Mouse (Mus musculus): ENCODE measurements around the gene Cdk2. TPM values are rescaled to one million over a fixed set of nuclear protein-coding genes. Genes with fewer than 3 reads are reported as not detected.
A peak's percentile ranks its signal among the peaks of the same experiment; 100 is the strongest.

Gene Cdk2
- polyA plus RNA-seq, 1 experiment, result 60.6 TPM

GRCm38 (mm10) chr10:128697072-128697725 is 7.6 kb downstream of the Cdk2 start:
- Histone ChIP-seq H3K4me1 (ENCODE audit: control insufficient read depth, insufficient read depth, low read length) (peaks cover 2% of the 10 kb centered on the region), H3K4me3 (replicated peaks; ENCODE audit: control insufficient read depth, low read depth, low read length) (no peak overlapping the region), H3K27ac (ENCODE audit: control insufficient read depth, insufficient read depth, low read depth, low read length, poor library complexity) (peak overlapping the region; percentile 78)
- no peak for TF ChIP-seq POLR2A (IDR thresholded peaks at IDR 0.05; ENCODE audit: borderline replicate concordance, control insufficient read depth, low read depth, low read length)
- TF ChIP-seq CTCF (IDR thresholded peaks at IDR 0.05; ENCODE audit: control insufficient read depth, insufficient read depth, low read length), result no peak
- WGBS, result 78% methylated on average over 6 of the region's 6 CpGs

- Histone ChIP-seq H3K4me3 (replicated peaks; ENCODE audit: control insufficient read depth, low read depth, low read length) (peak within 1 kb of the TSS; percentile 94), H3K4me1 (ENCODE audit: control insufficient read depth, insufficient read depth, low read length) (peaks cover 2% of the 10 kb centered on the region), H3K27ac (ENCODE audit: control insufficient read depth, insufficient read depth, low read depth, low read length, poor library complexity) (peak within 1 kb of the TSS; percentile 96)
- TF ChIP-seq CTCF (IDR thresholded peaks at IDR 0.05; ENCODE audit: control insufficient read depth, insufficient read depth, low read length), result no peak
- TF ChIP-seq POLR2A (IDR thresholded peaks at IDR 0.05; ENCODE audit: borderline replicate concordance, control insufficient read depth, low read depth, low read length), result peak; percentile 95
- WGBS, result 2% methylated on average over 39 of the region's 40 CpGs
Measured at GRCm38 (mm10) chr10:128695992-128696807, 8.6 kb downstream of the Cdk2 start, which contains the start of gene Rab5b. Rab5b (minus strand) TSS chr10:128696264.

DNA sequence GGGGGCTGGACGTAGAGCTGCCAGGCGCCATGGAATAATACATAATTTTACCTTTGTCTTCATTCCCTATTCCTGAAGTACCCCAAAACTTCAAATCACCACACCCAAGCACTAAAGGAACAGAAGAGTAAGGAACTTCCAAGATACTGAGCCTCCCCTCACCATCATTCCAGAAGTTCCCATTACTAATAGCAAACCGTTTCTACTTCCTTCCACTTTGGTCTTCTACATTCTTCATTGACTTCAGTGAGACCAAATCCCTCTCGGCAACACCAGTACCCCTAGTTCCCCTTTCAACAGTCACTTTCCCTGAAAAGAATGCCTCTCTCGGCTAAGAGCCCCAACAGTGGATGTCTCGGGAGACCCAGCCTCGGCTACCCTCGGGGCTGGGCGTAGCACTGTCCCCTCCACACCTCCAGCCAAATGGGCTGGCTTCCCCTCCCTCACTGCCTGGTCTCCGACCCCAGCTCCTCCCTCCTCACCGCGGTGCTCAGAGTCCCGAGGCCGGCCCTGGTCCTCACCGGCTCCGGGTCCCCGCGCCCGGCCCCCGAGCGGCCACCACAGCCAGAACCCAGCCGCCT is 9.3 kb downstream of the Cdk2 start:
- peak overlapping the region; percentile 96 for H3K27ac ChIP-seq (ENCODE audit: control insufficient read depth, insufficient read depth, low read depth, low read length, poor library complexity)
- peak overlapping the region; percentile 94 for H3K4me3 ChIP-seq (replicated peaks; ENCODE audit: control insufficient read depth, low read depth, low read length)
- under 1% methylated on average over 22 of the region's 22 CpGs for WGBS
- no peak for TF ChIP-seq POLR2A (IDR thresholded peaks at IDR 0.05; ENCODE audit: borderline replicate concordance, control insufficient read depth, low read depth, low read length)
- no peak for TF ChIP-seq CTCF (IDR thresholded peaks at IDR 0.05; ENCODE audit: control insufficient read depth, insufficient read depth, low read length)
- H3K4me1 ChIP-seq (ENCODE audit: control insufficient read depth, insufficient read depth, low read length), result peaks cover 2% of the 10 kb centered on the region

DNA sequence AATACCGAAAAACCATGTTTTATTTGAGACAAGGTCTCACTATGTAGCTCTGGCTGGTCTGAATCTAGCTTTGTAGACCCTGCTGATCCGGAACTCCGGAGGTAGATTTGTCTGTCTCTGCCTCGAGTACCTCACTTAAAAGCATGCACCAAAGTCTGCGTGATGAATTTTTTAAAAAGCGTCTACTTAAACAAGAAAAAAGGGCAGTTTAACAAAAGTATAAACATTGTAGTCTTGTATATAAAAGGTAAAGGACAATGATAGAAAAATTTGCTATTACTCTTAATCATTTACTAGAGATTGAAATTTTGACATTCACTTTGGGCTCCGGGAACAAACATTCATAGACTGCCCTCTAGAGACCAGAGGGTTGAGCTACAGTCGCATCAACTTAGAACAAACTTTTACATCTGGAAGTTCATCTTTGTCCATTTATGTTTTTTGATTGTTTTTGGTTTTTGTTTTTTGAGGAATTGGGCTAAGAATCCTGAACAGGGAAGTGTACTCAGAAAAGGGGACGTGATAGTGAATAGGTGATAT is 30.3 kb downstream of the Cdk2 start:
- under 1% methylated on average over 9 of the region's 9 CpGs for WGBS
- TF ChIP-seq CTCF (IDR thresholded peaks at IDR 0.05; ENCODE audit: control insufficient read depth, insufficient read depth, low read length) (0 out of 2 replicates have a peak, but pooled peaks have one; percentile 19), POLR2A (IDR thresholded peaks at IDR 0.05; ENCODE audit: borderline replicate concordance, control insufficient read depth, low read depth, low read length) (no peak)
- Histone ChIP-seq H3K4me1 (ENCODE audit: control insufficient read depth, insufficient read depth, low read length) (no peaks in the 10 kb centered on the region), H3K27ac (ENCODE audit: control insufficient read depth, insufficient read depth, low read depth, low read length, poor library complexity) (peak overlapping the region; percentile 61; the same call in 1 of the 2 replicates), H3K4me3 (replicated peaks; ENCODE audit: control insufficient read depth, low read depth, low read length) (peak overlapping the region; percentile 92)

DNA sequence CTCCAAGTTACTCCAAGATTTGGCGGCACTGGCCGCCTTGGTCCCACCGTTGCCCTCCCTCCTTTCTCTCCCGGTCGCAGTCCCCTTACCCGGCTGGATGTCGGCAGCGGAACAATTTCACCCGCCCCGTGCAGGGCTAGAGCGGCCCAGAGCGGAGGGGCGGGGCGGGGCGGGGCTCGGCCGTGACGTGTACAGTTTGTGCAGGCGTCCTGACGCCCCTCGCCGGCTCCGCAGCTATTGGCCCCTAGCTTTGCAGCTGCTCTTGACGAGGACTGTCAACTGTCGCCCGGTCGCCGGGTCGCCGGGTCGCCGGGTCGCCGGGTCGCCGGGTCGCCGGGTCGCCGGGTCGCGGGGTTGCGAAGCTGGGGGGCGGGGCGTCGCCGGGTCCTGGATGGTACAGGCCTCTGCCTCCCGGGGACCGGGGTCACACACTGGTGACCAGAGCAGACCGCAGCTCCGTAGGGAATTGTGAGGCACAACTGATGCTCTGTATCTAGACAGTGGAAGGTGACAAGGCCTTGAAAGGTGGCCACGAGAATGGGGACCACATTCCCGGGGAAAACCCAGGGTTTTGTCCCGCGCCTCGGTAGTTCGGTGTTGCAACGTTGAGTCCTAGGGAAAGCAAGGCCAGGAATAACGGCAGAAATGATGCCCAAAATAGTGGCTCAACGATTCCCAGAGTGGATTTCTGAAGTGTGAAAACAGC is 30.9 kb downstream of the Cdk2 start, which contains the start of gene Suox:
Gene Suox (minus strand): TSS at position 311 of the 706 bp plus-strand sequence.
- H3K4me1 ChIP-seq (ENCODE audit: control insufficient read depth, insufficient read depth, low read length), result no peaks in the 10 kb centered on the region
- H3K27ac ChIP-seq (ENCODE audit: control insufficient read depth, insufficient read depth, low read depth, low read length, poor library complexity), result peak within 1 kb of the TSS; percentile 61
- peak; percentile 59; the same call in 1 of the 2 replicates for TF ChIP-seq POLR2A (IDR thresholded peaks at IDR 0.05; ENCODE audit: borderline replicate concordance, control insufficient read depth, low read depth, low read length)
- TF ChIP-seq CTCF (IDR thresholded peaks at IDR 0.05; ENCODE audit: control insufficient read depth, insufficient read depth, low read length), result no peak
- peak within 1 kb of the TSS; percentile 92 for H3K4me3 ChIP-seq (replicated peaks; ENCODE audit: control insufficient read depth, low read depth, low read length)
- under 1% methylated on average over 60 of the region's 60 CpGs for WGBS

DNA sequence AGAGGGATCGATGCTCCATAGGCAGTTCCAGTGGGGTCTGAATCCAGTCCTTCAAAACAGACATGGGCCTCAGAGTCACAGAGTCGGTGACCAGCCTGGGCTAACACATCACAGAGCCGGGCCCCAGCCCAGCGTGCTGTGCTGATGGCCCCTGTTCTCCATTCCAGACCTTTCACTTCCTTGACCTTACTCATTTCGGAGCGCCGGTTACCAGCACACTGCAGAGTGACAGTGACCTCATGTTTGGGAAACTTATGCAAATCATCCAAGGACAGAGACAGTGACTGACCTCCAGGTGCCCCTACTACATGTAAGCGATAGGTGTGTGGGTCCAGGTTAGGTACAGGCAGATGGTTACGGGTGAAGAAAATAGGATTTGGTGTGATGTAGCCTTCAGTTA is 33.7 kb downstream of the Cdk2 start:
- no peaks in the 10 kb centered on the region; the same call in 1 of the 2 replicates for H3K4me1 ChIP-seq (ENCODE audit: control insufficient read depth, insufficient read depth, low read length)
- TF ChIP-seq POLR2A (IDR thresholded peaks at IDR 0.05; ENCODE audit: borderline replicate concordance, control insufficient read depth, low read depth, low read length) (no peak), CTCF (IDR thresholded peaks at IDR 0.05; ENCODE audit: control insufficient read depth, insufficient read depth, low read length) (no peak)
- WGBS, result 92% methylated on average over 9 of the region's 9 CpGs
- no peak overlapping the region for H3K27ac ChIP-seq (ENCODE audit: control insufficient read depth, insufficient read depth, low read depth, low read length, poor library complexity)
- H3K4me3 ChIP-seq (replicated peaks; ENCODE audit: control insufficient read depth, low read depth, low read length), result no peak overlapping the region

DNA sequence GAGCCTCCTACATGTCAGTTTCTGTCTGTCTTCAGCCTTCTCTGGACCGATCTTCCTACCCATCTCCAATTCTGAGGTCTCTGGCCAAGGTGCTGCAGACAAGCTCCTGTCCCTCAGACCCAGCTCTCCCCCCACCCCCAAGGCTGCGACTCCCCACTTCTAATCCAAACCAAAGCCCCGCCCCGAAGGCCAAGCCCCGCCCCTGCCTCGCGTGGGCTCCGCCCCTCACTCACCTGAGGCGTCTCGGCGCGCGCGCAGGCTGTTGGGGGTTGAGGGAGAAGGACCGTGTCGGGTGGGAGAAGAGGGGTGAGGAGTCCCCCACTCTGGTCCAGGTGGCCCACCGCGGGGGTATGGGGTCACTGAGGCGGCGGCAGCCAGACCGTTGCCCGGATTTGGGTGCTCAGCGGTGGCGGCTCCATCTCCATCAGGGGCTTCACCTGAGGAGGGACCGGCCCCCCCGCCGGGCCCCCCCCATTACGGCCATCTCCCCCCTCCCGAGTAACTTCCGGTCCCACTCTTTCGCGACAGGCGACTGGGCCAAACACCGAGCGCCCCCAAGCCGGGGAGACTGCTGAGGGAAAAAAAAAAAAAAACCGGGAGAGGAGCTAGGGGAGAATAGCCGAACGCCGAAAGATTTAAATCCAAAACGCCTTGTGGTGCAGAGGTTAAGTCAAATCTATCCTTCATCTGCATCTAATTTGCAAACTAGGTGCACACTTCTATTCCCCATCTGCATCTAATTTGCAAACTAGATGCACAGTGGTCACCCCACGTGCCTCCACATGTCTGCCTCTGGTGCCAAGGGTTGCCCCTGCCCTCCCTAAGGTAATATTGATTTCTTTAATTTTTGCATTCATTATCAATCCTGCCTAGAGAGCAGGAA is 35.8 kb downstream of the Cdk2 start:
- no peak overlapping the region for H3K27ac ChIP-seq (ENCODE audit: control insufficient read depth, insufficient read depth, low read depth, low read length, poor library complexity)

More for the DNA sequence above, 35.8 kb downstream of the Cdk2 start:
- 4% methylated on average over 42 of the region's 42 CpGs for WGBS
- TF ChIP-seq POLR2A (IDR thresholded peaks at IDR 0.05; ENCODE audit: borderline replicate concordance, control insufficient read depth, low read depth, low read length), result no peak
- no peak for TF ChIP-seq CTCF (IDR thresholded peaks at IDR 0.05; ENCODE audit: control insufficient read depth, insufficient read depth, low read length)
- no peaks in the 10 kb centered on the region; the same call in 1 of the 2 replicates for H3K4me1 ChIP-seq (ENCODE audit: control insufficient read depth, insufficient read depth, low read length)
- peak overlapping the region; percentile 34 for H3K4me3 ChIP-seq (replicated peaks; ENCODE audit: control insufficient read depth, low read depth, low read length)

Measured in bone marrow, adult 2 months (tissue).